Mouse (Mus musculus) embryo, embryonic 11.5 days (tissue): ENCODE measurements around the gene Gm11437.

ENCODE experiments used
- DNase-seq: peaks from one replicate; pipeline ENCODE4 v3.0.0-alpha.2; 2012; ENCODE audit warnings: low read depth, low spot score

Gm11437 gene

GRCm38 (mm10) chr11:84167046-84167526, at the start of gene Gm11437:
TSS of gene Gm11437 (minus strand) at chr11:84167476.
- DNase-seq: no peak

- no peak for DNase-seq
Measured at GRCm38 (mm10) chr11:84210876-84211275, 43.6 kb upstream of the Gm11437 start.

GRCm38 (mm10) chr11:84205776-84206175, 38.5 kb upstream of the Gm11437 start:
- DNase-seq: no peak

GRCm38 (mm10) chr11:84197607-84198402, 30.5 kb upstream of the Gm11437 start:
- no peak for DNase-seq

GRCm38 (mm10) chr11:84194751-84195150, 27.5 kb upstream of the Gm11437 start:
- DNase-seq: no peak

- DNase-seq: no peak
Measured at GRCm38 (mm10) chr11:84193249-84193648, 26.0 kb upstream of the Gm11437 start.

- DNase-seq: no peak
Measured at GRCm38 (mm10) chr11:84190581-84191233, 23.4 kb upstream of the Gm11437 start.

GRCm38 (mm10) chr11:84188530-84188929, 21.3 kb upstream of the Gm11437 start:
- no peak for DNase-seq

- DNase-seq: no peak
Measured at GRCm38 (mm10) chr11:84181286-84181685, 14.0 kb upstream of the Gm11437 start.

- peak; percentile 63 for DNase-seq
Measured at GRCm38 (mm10) chr11:84179954-84180598, 12.8 kb upstream of the Gm11437 start.

- DNase-seq: peak; percentile 93
Measured at GRCm38 (mm10) chr11:84179226-84179953, 12.1 kb upstream of the Gm11437 start.

GRCm38 (mm10) chr11:84178571-84178970, 11.3 kb upstream of the Gm11437 start:
- no peak for DNase-seq

GRCm38 (mm10) chr11:84172539-84173435, 5.5 kb upstream of the Gm11437 start:
- DNase-seq: no peak

- no peak for DNase-seq
Measured at GRCm38 (mm10) chr11:84168701-84169288, 1.5 kb upstream of the Gm11437 start.

- DNase-seq: no peak
Measured at GRCm38 (mm10) chr11:84164561-84164960, 2.7 kb downstream of the Gm11437 start.

GRCm38 (mm10) chr11:84164123-84164522, 3.2 kb downstream of the Gm11437 start:
- DNase-seq: no peak

- no peak for DNase-seq
Measured at GRCm38 (mm10) chr11:84156535-84157262, 10.6 kb downstream of the Gm11437 start.

GRCm38 (mm10) chr11:84150884-84151283, 16.4 kb downstream of the Gm11437 start:
- no peak for DNase-seq

GRCm38 (mm10) chr11:84146081-84146480, 21.2 kb downstream of the Gm11437 start:
- no peak for DNase-seq
